ENCODE assay signal across 15 mouse cellular contexts in the genomic region with DNA sequence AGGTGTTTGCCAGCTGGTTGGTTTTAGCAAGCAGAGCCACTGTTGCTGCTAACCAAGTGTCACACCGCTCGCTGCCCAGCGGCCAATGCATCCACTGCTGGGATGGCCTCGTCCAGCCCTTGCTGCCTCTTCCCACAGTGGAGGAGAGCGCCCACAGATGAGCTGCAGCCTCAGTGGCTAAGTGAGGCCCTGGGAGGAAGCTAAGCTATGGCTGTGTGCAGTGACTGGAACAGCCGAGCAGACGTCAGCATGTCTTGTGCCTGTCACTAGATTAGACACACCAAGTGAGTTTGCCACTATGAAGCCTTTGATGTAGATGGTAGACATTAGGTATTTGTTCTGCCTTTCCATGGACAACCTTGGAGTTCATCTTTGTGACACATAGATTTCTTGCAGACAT.
DNase-seq lines count a peak whose midpoint lies in the region; ATAC-seq lines count a peak whose summit lies in the region.
"Had no signal": no experiment of that assay in that cellular context is flagged by ENCODE, and none has a peak within 500 bp of the region (broad histone marks: within the 10 kb centered on the region; RNA-seq: fewer than 3 reads in every experiment).

No protein-coding gene starts in this region.

- peak; percentile 38; the same call in 1 of the 2 replicates for ATAC-seq in neural tube, embryonic 14.5 days (ENCODE audit: low read depth)
- peak; percentile 46; the same call in 1 of the 2 replicates for ATAC-seq in midbrain, embryonic 13.5 days
- ATAC-seq: inflammation-experienced regulatory T-cells, adult 6 months had no signal

- H3K4me1 ChIP-seq in neural tube, embryonic 14.5 days (ENCODE audit: control insufficient read depth, insufficient read depth, low read length), result peaks cover 4% of the 10 kb centered on the region; the same call in 1 of the 2 replicates
- peaks cover 22% of the 10 kb centered on the region for H3K4me1 ChIP-seq in midbrain, embryonic 13.5 days (replicated peaks)
- H3K4me1 ChIP-seq in limb, embryonic 10.5 days, result peaks cover 8% of the 10 kb centered on the region

- 67% methylated on average over 7 of the region's 7 CpGs for WGBS in neural tube, embryonic 14.5 days
- 53% methylated on average over 7 of the region's 7 CpGs for WGBS in midbrain, embryonic 13.5 days
- 75% methylated on average over 7 of the region's 7 CpGs for WGBS in limb, embryonic 10.5 days

- H3K36me3 ChIP-seq in neural tube, embryonic 14.5 days (ENCODE audit: control insufficient read depth, insufficient read depth, low read length), result no peaks in the 10 kb centered on the region
- H3K36me3 ChIP-seq in midbrain, embryonic 13.5 days, result no peaks in the 10 kb centered on the region
- no peaks in the 10 kb centered on the region for H3K36me3 ChIP-seq in limb, embryonic 10.5 days
- H3K36me3 ChIP-seq: embryonic facial prominence, embryonic 15.5 days had no signal

- no peak overlapping the region for H3K27ac ChIP-seq in neural tube, embryonic 14.5 days (ENCODE audit: low read depth, low read length)
- H3K27ac ChIP-seq in midbrain, embryonic 13.5 days, result 0 out of 2 replicates have a peak overlapping the region, but pooled peaks have one; percentile 19
- no peak overlapping the region for H3K27ac ChIP-seq in limb, embryonic 10.5 days
- H3K27ac ChIP-seq: embryonic facial prominence, embryonic 15.5 days; macrophage had no signal

- no peak overlapping the region for H3K4me3 ChIP-seq in neural tube, embryonic 14.5 days (ENCODE audit: low read depth, low read length)
- H3K4me3 ChIP-seq in midbrain, embryonic 13.5 days (replicated peaks), result no peak overlapping the region
- H3K4me3 ChIP-seq in limb, embryonic 10.5 days, result no peak overlapping the region
- H3K4me3 ChIP-seq: embryonic facial prominence, embryonic 15.5 days; myocyte had no signal

- H3K27me3 ChIP-seq in neural tube, embryonic 14.5 days (ENCODE audit: control insufficient read depth, insufficient read depth, low read length), result no peaks in the 10 kb centered on the region
- no peaks in the 10 kb centered on the region for H3K27me3 ChIP-seq in midbrain, embryonic 13.5 days
- no peaks in the 10 kb centered on the region for H3K27me3 ChIP-seq in limb, embryonic 10.5 days (ENCODE audit: low read depth, poor library complexity, severe bottlenecking)
- H3K27me3 ChIP-seq: embryonic facial prominence, embryonic 15.5 days had no signal

- intact Hi-C loops in heart, postnatal 36 days (cut with DNase I), result no loop called here

- peak; percentile 85 for DNase-seq in heart, adult 11 months
- DNase-seq in heart, postnatal 4 days, result no peak
- DNase-seq in neural tube, embryonic 10.5 days (ENCODE audit: extremely low spot score, low spot score), result no peak
- no peak for DNase-seq in limb, embryonic 10.5 days (ENCODE audit: low spot score)
- no peak for DNase-seq in thymus, postnatal 0 days (ENCODE audit: low spot score)
- no peak for DNase-seq in heart, postnatal 36 days
- DNase-seq: cerebellum, adult 9-10 months; lung, adult 2 months; right cerebral cortex, postnatal 25 days had no signal

- H3K9ac ChIP-seq in neural tube, embryonic 14.5 days (replicated peaks; ENCODE audit: low read depth, low read length), result no peak overlapping the region
- H3K9ac ChIP-seq in midbrain, embryonic 13.5 days (replicated peaks), result peak overlapping the region; percentile 32; the same call in 1 of the 2 replicates
- H3K9ac ChIP-seq: embryonic facial prominence, embryonic 15.5 days had no signal

- H3K4me2 ChIP-seq in neural tube, embryonic 14.5 days (ENCODE audit: low read depth, low read length), result no peak overlapping the region
- no peak overlapping the region for H3K4me2 ChIP-seq in midbrain, embryonic 13.5 days (replicated peaks)
- H3K4me2 ChIP-seq: embryonic facial prominence, embryonic 15.5 days had no signal

- no peaks in the 10 kb centered on the region for H3K9me3 ChIP-seq in neural tube, embryonic 14.5 days (ENCODE audit: control insufficient read depth, low read length)
- H3K9me3 ChIP-seq in midbrain, embryonic 13.5 days, result no peaks in the 10 kb centered on the region
- H3K9me3 ChIP-seq in limb, embryonic 10.5 days (replicated peaks), result no peaks in the 10 kb centered on the region
- H3K9me3 ChIP-seq: embryonic facial prominence, embryonic 15.5 days had no signal
